Mouse (Mus musculus): Measurements from ENCODE around the gene Mast4.

GRCm38 (mm10) chr13:103095491-103095890 is 238.8 kb downstream of the Mast4 start:
- TF ChIP-seq CTCF (IDR thresholded peaks at IDR 0.05; ENCODE audit: low read depth, low read length) (no peak), TAL1 (conservative IDR thresholded peaks at IDR 0.05; ENCODE audit: low read depth, low read length) (no peak)

Data from G1E (cell line).